Mouse (Mus musculus): ENCODE results near the gene Timp2.
A peak's percentile ranks its signal among the peaks of the same experiment; 100 is the strongest.
"Not testable (repeated sequence)": the region's sequence is repeated elsewhere in the genome, so short reads cannot be mapped to it uniquely, and the experiment has no call there.

The Timp2 gene

GRCm38 (mm10) chr11:118355640-118356039, at the start of gene Timp2:
TSS of gene Timp2 (minus strand) at chr11:118355740.
- no peak for DNase-seq

- no peak for DNase-seq
Measured at GRCm38 (mm10) chr11:118405311-118405710, 49.8 kb upstream of the Timp2 start.

- DNase-seq = peak; percentile 27
Measured at GRCm38 (mm10) chr11:118403951-118404899, 48.7 kb upstream of the Timp2 start.

GRCm38 (mm10) chr11:118403183-118403582, 47.6 kb upstream of the Timp2 start:
- peak; percentile 29 for DNase-seq

GRCm38 (mm10) chr11:118401760-118402280, 46.3 kb upstream of the Timp2 start, which contains the start of gene Lgals3bp:
TSS of gene Lgals3bp (minus strand) at chr11:118402092.
- DNase-seq = peak; percentile 80

GRCm38 (mm10) chr11:118401195-118401594, 45.7 kb upstream of the Timp2 start:
- peak; percentile 32 for DNase-seq

- peak; percentile 22 for DNase-seq
Measured at GRCm38 (mm10) chr11:118400566-118400936, 45.0 kb upstream of the Timp2 start.

GRCm38 (mm10) chr11:118399891-118400565, 44.5 kb upstream of the Timp2 start:
- peak; percentile 19 for DNase-seq

- peak; percentile 17 for DNase-seq
Measured at GRCm38 (mm10) chr11:118397806-118398530, 42.4 kb upstream of the Timp2 start.

- no peak for DNase-seq
Measured at GRCm38 (mm10) chr11:118394538-118394937, 39.0 kb upstream of the Timp2 start.

GRCm38 (mm10) chr11:118393991-118394390, 38.5 kb upstream of the Timp2 start:
- DNase-seq = peak; percentile 33

GRCm38 (mm10) chr11:118387816-118388215, 32.3 kb upstream of the Timp2 start:
- DNase-seq = peak; percentile 1

- DNase-seq = peak; percentile 73
Measured at GRCm38 (mm10) chr11:118379251-118380009, 23.9 kb upstream of the Timp2 start.

- DNase-seq = no peak
Measured at GRCm38 (mm10) chr11:118378656-118379055, 23.1 kb upstream of the Timp2 start.

GRCm38 (mm10) chr11:118376323-118376722, 20.8 kb upstream of the Timp2 start:
- DNase-seq = not testable (repeated sequence)

GRCm38 (mm10) chr11:118375881-118376280, 20.3 kb upstream of the Timp2 start:
- DNase-seq = no peak

- no peak for DNase-seq
Measured at GRCm38 (mm10) chr11:118375461-118375860, 19.9 kb upstream of the Timp2 start.

GRCm38 (mm10) chr11:118375006-118375405, 19.5 kb upstream of the Timp2 start:
- DNase-seq = no peak

- no peak for DNase-seq
Measured at GRCm38 (mm10) chr11:118374506-118374905, 19.0 kb upstream of the Timp2 start.

GRCm38 (mm10) chr11:118372641-118373040, 17.1 kb upstream of the Timp2 start:
- DNase-seq = no peak

GRCm38 (mm10) chr11:118371876-118372275, 16.3 kb upstream of the Timp2 start:
- DNase-seq = no peak

- DNase-seq = no peak
Measured at GRCm38 (mm10) chr11:118369657-118370056, 14.1 kb upstream of the Timp2 start.

All from cerebellum, adult 11-12 months (tissue).